ENCODE assay signal across 1 mouse cellular context in the genomic region with DNA sequence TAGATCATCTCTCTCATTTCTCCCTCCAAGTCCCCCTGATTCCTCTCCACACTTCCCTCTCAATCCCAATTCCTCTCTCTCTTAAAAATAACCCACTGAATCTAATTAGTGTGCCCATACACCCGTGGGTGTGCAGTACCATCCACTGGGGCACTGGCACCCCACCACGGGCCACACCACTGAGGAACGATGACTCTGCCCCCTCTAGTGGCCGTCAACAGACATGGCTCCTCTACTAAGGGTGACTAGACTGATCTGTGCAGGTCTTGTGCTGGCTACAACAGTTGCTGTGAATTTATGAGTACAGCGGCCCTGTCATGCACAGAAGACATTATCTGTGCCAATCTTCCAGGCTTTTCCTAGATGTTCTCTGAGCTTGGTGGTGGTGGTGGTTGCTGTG.
TF ChIP-seq lines count a peak whose summit lies in the region.

No protein-coding gene starts in this region.

TF ChIP-seq in MEL, 35 proteins besides CTCF, POLR2A, EP300 and RAD21 (continued from another document):
- TF ChIP-seq BHLHE40 (IDR thresholded peaks at IDR 0.05; ENCODE audit: borderline replicate concordance, low read depth, low read length): no peak
